ENCODE assay signal across 26 mouse cellular contexts in the genomic region with DNA sequence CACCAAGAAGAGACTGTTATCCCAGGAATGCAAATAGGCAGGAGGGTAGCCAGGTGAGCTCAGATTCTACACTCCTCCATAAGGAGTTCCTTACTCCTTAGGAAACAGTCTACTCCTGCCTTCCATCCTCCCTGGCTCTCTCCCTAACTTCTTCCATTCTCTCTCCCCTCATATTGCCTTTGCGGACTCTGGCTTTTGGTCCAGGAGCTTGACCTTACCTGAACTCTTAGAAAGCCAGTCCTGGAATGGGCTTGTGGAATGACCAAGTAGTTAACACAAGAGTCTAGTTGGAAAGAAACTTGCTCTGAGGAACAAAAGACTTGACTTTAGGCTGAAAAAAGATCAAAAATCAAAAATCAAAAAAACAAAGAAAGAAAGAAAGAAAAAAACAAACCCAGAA. TPM values are rescaled to one million over a fixed set of nuclear protein-coding genes. Genes with fewer than 3 reads are reported as not detected.
DNase-seq lines count a peak whose midpoint lies in the region; ATAC-seq and TF ChIP-seq lines count a peak whose summit lies in the region.
"Had no signal": no experiment of that assay in that cellular context is flagged by ENCODE, and none has a peak within 500 bp of the region (broad histone marks: within the 10 kb centered on the region; RNA-seq: fewer than 3 reads in every experiment).

No protein-coding gene starts in this region.

- WGBS in kidney, embryonic 16.5 days, result 96% methylated on average over 1 of the region's 1 CpGs

- no peaks in the 10 kb centered on the region for H3K9me3 ChIP-seq in kidney, embryonic 16.5 days (ENCODE audit: low read length)
- H3K9me3 ChIP-seq: embryonic facial prominence, embryonic 10.5 days; embryonic facial prominence, embryonic 12.5 days; forebrain, embryonic 13.5 days; G1E had no signal

- no peaks in the 10 kb centered on the region for H3K36me3 ChIP-seq in kidney, embryonic 16.5 days (ENCODE audit: insufficient read depth, low read length)
- H3K36me3 ChIP-seq: embryonic facial prominence, embryonic 10.5 days; embryonic facial prominence, embryonic 12.5 days; G1E had no signal

- H3K4me3 ChIP-seq in gastrocnemius, adult 2 months, result no peak overlapping the region
- no peak overlapping the region for H3K4me3 ChIP-seq in kidney, embryonic 16.5 days (ENCODE audit: low read length)
- H3K4me3 ChIP-seq: embryonic facial prominence, embryonic 10.5 days; embryonic facial prominence, embryonic 12.5 days; forebrain, embryonic 13.5 days had no signal

- no peak for ATAC-seq in kidney, embryonic 16.5 days (ENCODE audit: low FRiP score, low TSS enrichment)
- ATAC-seq: activated CD4-positive, CD25-positive, alpha-beta regulatory T cell, adult 4 months; CD4-positive, CD25-positive, alpha-beta regulatory T cell, adult 4 months; forebrain, embryonic 13.5 days; Patski had no signal

- intact Hi-C loops in gastrocnemius, adult 2 months (cut with DNase I), result loop anchor here (5.0 kb wide), 1 partner anchor 39 kb away; no protein-coding TSS in a partner anchor

- H3K4me2 ChIP-seq in kidney, embryonic 16.5 days (replicated peaks; ENCODE audit: low read depth, low read length), result no peak overlapping the region
- H3K4me2 ChIP-seq: embryonic facial prominence, embryonic 12.5 days; forebrain, embryonic 13.5 days had no signal

- no peaks in the 10 kb centered on the region for H3K27me3 ChIP-seq in kidney, embryonic 16.5 days (ENCODE audit: insufficient read depth, low read length)
- H3K27me3 ChIP-seq: CH12.LX; embryonic facial prominence, embryonic 12.5 days; forebrain, embryonic 13.5 days had no signal

- DNase-seq in gastrocnemius, adult 2 months, result no peak
- DNase-seq in gastrocnemius, adult 18-20 months (ENCODE audit: low spot score), result no peak
- peak; percentile 45 for DNase-seq in kidney, adult 11 months
- DNase-seq in kidney, adult 9 months, result peak; percentile 60
- DNase-seq in kidney, postnatal 10 days, result no peak
- peak; percentile 28 to 63 for DNase-seq in kidney, postnatal 36 days
- no peak for DNase-seq in kidney, postnatal 4 days
- DNase-seq: adrenal gland, adult 8-10 months; adrenal gland, postnatal 14 days; adrenal gland, postnatal 36 days; B cell, adult 2 months; cerebellum, adult 11-12 months; cerebellum, adult 2 months; cerebellum, adult 9-10 months; cerebellum, postnatal 10 days; cerebellum, postnatal 25 days had no signal

- peak overlapping the region; percentile 87 for H3K27ac ChIP-seq in gastrocnemius, adult 2 months
- H3K27ac ChIP-seq in kidney, embryonic 16.5 days (ENCODE audit: low read length), result no peak overlapping the region
- H3K27ac ChIP-seq: embryonic facial prominence, embryonic 10.5 days; embryonic facial prominence, embryonic 12.5 days; forebrain, embryonic 13.5 days had no signal

- 0 out of 2 replicates have a peak, but pooled peaks cover 3% of the 10 kb centered on the region for H3K4me1 ChIP-seq in kidney, embryonic 16.5 days (ENCODE audit: insufficient read depth, low read length)
- H3K4me1 ChIP-seq: embryonic facial prominence, embryonic 10.5 days; embryonic facial prominence, embryonic 12.5 days; forebrain, embryonic 13.5 days had no signal

- no peak overlapping the region for H3K9ac ChIP-seq in kidney, embryonic 16.5 days (replicated peaks; ENCODE audit: low read length)
- H3K9ac ChIP-seq: embryonic facial prominence, embryonic 12.5 days; forebrain, embryonic 13.5 days had no signal

- no peak for TF ChIP-seq CTCF in gastrocnemius, adult 2 months (IDR thresholded peaks at IDR 0.05)

RNA-seq across cellular contexts. Expression of a gene that starts 48.3 kb away (rescaled TPM):
- total RNA-seq in gastrocnemius, adult 2 months (2021), result 10 to 100 TPM; 16.6 to 30.1 TPM
- total RNA-seq in gastrocnemius, adult 18-20 months (2021), result 10 to 100 TPM; 17.9 to 25.5 TPM
- polyA plus RNA-seq in kidney, embryonic 16.5 days (2015; fragmentation: Nextera tagmentation; extraction: Ambion mirVana), result 2.7 and 2.8 TPM in 2 replicates
- total RNA-seq: adrenal gland, postnatal 14 days; CH12.LX had no signal
- polyA plus RNA-seq: activated CD4-positive, CD25-positive, alpha-beta regulatory T cell, adult 4 months; CD4-positive, CD25-positive, alpha-beta regulatory T cell, adult 4 months; embryonic facial prominence, embryonic 10.5 days; forebrain, embryonic 11.5 days; G1E had no signal

Comparison
In these comparisons a context has a peak if more than half of its experiments do, and no peak if none do; other contexts are left out.
1. DNase-seq: peak in kidney, adult 11 months (single experiment), kidney, adult 9 months (single experiment) and kidney, postnatal 36 days (2 of 2); none in gastrocnemius, adult 2 months (single experiment), gastrocnemius, adult 18-20 months (single experiment), kidney, postnatal 10 days (single experiment) and kidney, postnatal 4 days (0 of 2).